Mouse (Mus musculus) midbrain, embryonic 14.5 days (tissue): ENCODE results near the gene Rgma. TPM values are rescaled to one million over a fixed set of nuclear protein-coding genes. Genes with fewer than 3 reads are reported as not detected.
A peak's percentile ranks its signal among the peaks of the same experiment; 100 is the strongest.

Source experiments
- ATAC-seq: fragments of 200-750 bp; cut with Nextera tagmentation; 2 replicates; pipeline ENCODE4 v1.8.0; 2017; ENCODE audit warnings: moderate number of reproducible peaks, moderate library complexity; ENCODE audit not compliant: low FRiP score, low TSS enrichment
- DNase-seq: peaks from one replicate; pipeline ENCODE4 v3.0.0-alpha.2; 2015
- H3K27ac ChIP-seq: fragments of 300-500 bp; sonication (generic); replicated peaks from 2 replicates; pipeline ENCODE4 v1.5.1; 2014; ENCODE audit warnings: mild to moderate bottlenecking, low read depth, low read length, moderate library complexity
- H3K27me3 ChIP-seq: fragments of 300-500 bp; sonication (generic); 2 replicates; pipeline ENCODE4 v1.6.1; 2014; ENCODE audit warnings: low read length, control low read depth, mixed read lengths; ENCODE audit not compliant: control insufficient read depth, insufficient read depth
- H3K36me3 ChIP-seq: fragments of 300-500 bp; sonication (generic); 2 replicates; pipeline ENCODE4 v1.6.1; 2014; ENCODE audit warnings: low read length, control low read depth; ENCODE audit not compliant: control insufficient read depth, insufficient read depth
- H3K4me1 ChIP-seq: fragments of 300-500 bp; sonication (generic); 2 replicates; pipeline ENCODE4 v1.6.1; 2014; ENCODE audit warnings: mild to moderate bottlenecking, antibody characterized with exemption, low read length, control low read depth; ENCODE audit not compliant: control insufficient read depth, insufficient read depth
- H3K4me2 ChIP-seq: fragments of 300-500 bp; sonication (generic); 2 replicates; pipeline ENCODE4 v1.6.1; 2014; ENCODE audit warnings: mild to moderate bottlenecking, low read length, moderate library complexity
- H3K4me3 ChIP-seq: fragments of 300-500 bp; sonication (generic); replicated peaks from 2 replicates; pipeline ENCODE4 v1.5.1; 2014; ENCODE audit warnings: low read depth, low read length
- H3K9ac ChIP-seq: fragments of 300-500 bp; sonication (generic); replicated peaks from 2 replicates; pipeline ENCODE4 v1.6.1; 2014; ENCODE audit warnings: mild to moderate bottlenecking, low read length, moderate library complexity
- H3K9me3 ChIP-seq: fragments of 300-500 bp; sonication (generic); 2 replicates; pipeline ENCODE4 v1.6.1; 2016; ENCODE audit warnings: low read length, control low read depth, mixed read lengths; ENCODE audit not compliant: control insufficient read depth
- WGBS: fragments of 180-500 bp; shearing (Covaris S2); extraction: QIAGEN DNeasy Blood & Tissue Kit; methylation state at CpG from one replicate; pipeline ENCODE4 v1.1.7; 2014; 5-methylcytosine and 5-hydroxymethylcytosine counted together
- polyA plus RNA-seq: library from polyadenylated mRNA; unstranded; fragments of >200 nt; fragmentation: Nextera tagmentation; extraction: Ambion mirVana; gene quantifications from 2 replicates; pipeline ENCODE4 v1.2.1, GENCODE M21; 2014

Rgma gene
- polyA plus RNA-seq, 1 experiment from 2014 or later = 59.4 TPM

DNA sequence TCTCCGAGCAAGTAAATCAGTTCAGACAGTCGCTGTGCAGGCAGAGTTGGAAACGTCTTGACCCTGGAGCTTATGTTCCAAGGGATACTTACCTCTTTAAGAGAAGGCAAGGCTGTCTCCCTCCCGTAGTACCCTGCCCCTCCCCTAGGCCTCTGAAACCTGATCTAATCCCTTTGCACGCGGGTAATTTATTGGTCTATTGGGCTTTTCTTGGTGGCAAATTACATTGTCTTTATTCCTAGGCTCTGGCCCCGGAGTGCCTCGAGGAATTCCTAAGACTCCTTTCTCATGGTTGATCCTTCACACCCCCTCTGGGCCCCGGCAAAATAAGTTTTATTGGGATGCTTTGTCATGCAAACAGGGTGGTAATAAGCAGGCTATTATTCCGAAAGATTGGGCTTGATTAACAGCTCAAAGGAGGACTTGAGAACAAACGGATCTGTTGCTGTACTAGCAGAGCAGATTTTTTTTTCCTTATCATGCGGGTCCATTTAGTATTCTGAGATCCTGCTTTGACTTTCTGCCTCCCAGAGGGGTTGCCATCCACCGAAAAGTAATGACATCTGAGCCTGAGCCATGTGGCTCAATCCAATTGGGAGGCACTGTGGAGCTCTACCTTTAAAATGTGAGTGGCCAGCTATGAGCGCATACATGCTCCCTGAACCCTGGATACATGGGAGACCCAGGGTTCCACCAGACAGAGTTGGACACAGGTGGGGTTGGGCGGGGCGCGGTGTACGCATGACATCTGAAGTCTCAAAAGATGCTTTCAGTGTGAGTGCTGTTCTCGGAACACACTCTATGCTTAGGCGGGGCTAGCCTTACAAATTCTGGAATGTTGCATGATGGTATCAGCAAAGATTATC, 25.0 kb downstream of the Rgma start:
- ATAC-seq (peak; percentile 73), DNase-seq (peak; percentile 81)
- Histone ChIP-seq H3K27me3 (no peaks in the 10 kb centered on the region), H3K9me3 (no peaks in the 10 kb centered on the region), H3K4me2 (peak overlapping the region; percentile 59), H3K4me1 (peaks cover 60% of the 10 kb centered on the region), H3K27ac (peak overlapping the region; percentile 83), H3K9ac (peak overlapping the region; percentile 41; the same call in 1 of the 2 replicates), H3K36me3 (peaks cover 8% of the 10 kb centered on the region), H3K4me3 (peak overlapping the region; percentile 26)
- 6% methylated on average over 20 of the region's 20 CpGs for WGBS

DNA sequence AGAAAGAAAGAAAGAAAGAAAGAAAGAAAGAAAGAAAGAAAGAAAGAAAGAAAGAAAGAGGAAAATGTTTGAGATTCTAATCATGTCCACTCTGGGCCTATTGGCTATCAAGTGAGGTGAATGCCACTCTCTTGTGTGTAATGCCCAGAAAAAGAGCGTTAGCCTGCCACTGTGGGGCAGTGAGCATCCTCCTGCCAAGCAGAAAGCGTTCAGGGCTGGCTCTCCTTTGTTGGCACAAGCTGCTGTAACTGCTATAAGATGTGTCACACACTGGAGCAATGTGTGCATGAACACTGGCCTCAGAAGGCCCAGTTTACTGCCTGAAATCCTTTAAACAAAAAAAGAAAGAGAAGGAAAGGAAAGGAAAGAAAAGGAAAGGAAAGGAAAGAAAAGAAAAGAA, 26.8 kb downstream of the Rgma start:
- H3K9ac ChIP-seq = no peak overlapping the region
- DNase-seq = no peak
- no peaks in the 10 kb centered on the region for H3K9me3 ChIP-seq
- H3K4me2 ChIP-seq = no peak overlapping the region
- ATAC-seq = no peak
- H3K4me3 ChIP-seq = no peak overlapping the region
- no peak overlapping the region for H3K27ac ChIP-seq
- H3K4me1 ChIP-seq = peaks cover 49% of the 10 kb centered on the region
- WGBS = 29% methylated on average over 2 of the region's 2 CpGs
- H3K36me3 ChIP-seq = peaks cover 19% of the 10 kb centered on the region
- no peaks in the 10 kb centered on the region for H3K27me3 ChIP-seq

DNA sequence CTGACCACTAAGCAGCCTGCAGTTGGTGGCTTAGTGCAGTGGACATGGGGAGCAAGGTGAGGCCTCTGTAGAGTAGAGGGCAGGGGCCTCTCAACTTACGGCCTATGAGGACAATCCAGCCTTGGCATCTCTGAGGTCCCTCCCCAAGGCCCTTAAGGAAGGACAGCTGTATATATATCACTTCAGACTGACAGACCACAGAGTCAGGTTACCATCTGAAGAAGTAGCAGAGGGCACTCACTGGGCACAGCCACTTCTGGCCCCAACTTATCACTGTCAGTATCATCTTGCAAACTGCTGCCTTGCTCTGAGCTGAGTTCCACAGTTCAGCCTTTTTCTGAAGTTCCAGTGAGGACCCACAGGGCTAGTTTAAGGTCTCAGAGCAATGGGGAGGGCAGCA, 27.4 kb downstream of the Rgma start:
- H3K4me3 ChIP-seq = no peak overlapping the region
- no peak overlapping the region for H3K4me2 ChIP-seq
- 82% methylated on average over 1 of the region's 1 CpGs for WGBS
- H3K9me3 ChIP-seq = no peaks in the 10 kb centered on the region
- H3K9ac ChIP-seq = no peak overlapping the region
- peaks cover 24% of the 10 kb centered on the region for H3K36me3 ChIP-seq
- ATAC-seq (no peak), DNase-seq (no peak)
- peaks cover 43% of the 10 kb centered on the region for H3K4me1 ChIP-seq
- peak overlapping the region; percentile 41; the same call in 1 of the 2 replicates for H3K27ac ChIP-seq
- H3K27me3 ChIP-seq = no peaks in the 10 kb centered on the region

DNA sequence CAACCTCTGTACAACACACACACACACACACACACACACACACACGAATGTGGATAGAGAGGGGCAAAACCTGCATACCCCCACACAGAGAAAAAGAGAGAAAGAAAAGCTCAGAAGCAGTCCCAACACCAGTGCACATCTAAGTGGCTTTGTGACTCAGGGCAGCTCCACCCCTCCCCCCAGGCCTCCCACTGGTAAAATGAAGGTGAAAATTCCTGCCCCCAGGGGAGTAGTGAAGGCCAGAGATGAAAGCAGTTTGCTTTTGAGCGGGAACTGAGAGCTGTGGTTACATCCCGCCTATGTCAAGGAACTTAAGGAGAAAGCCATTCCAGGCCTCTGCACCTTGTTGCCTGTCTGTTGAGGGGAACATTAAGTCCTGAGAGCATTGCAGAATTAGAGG, 28.2 kb downstream of the Rgma start:
- Histone ChIP-seq H3K9me3 (no peaks in the 10 kb centered on the region), H3K4me3 (no peak overlapping the region), H3K27ac (peak overlapping the region; percentile 41; the same call in 1 of the 2 replicates), H3K9ac (no peak overlapping the region), H3K27me3 (no peaks in the 10 kb centered on the region), H3K4me2 (no peak overlapping the region), H3K36me3 (peaks cover 28% of the 10 kb centered on the region), H3K4me1 (peaks cover 34% of the 10 kb centered on the region)
- WGBS = 61% methylated on average over 3 of the region's 3 CpGs
- DNase-seq (no peak), ATAC-seq (no peak)

DNA sequence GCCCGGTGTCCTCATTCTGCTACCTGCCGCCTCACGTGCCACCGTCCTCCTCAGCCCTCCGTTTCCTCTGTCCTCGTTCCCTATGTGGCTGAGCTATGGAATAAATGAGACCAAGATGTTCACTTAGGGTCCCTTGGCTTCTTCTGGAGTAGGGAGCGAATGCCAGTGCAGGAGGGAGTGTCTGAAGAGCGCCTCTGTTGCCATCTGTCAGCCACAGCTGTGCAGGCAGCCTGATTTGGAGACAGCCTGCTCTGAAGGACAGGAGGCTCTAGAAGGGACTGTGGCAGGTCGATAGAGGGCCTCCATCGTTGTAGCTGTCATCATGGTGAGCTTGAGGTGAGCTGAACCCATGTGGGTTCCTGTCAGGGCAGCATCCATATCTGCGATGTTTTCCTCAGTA, 30.2 kb downstream of the Rgma start:
- H3K4me3 ChIP-seq = no peak overlapping the region
- peaks cover 16% of the 10 kb centered on the region for H3K4me1 ChIP-seq
- H3K27ac ChIP-seq = no peak overlapping the region
- no peak overlapping the region for H3K4me2 ChIP-seq
- H3K27me3 ChIP-seq = no peaks in the 10 kb centered on the region
- DNase-seq = no peak
- no peaks in the 10 kb centered on the region for H3K9me3 ChIP-seq
- H3K9ac ChIP-seq = no peak overlapping the region
- H3K36me3 ChIP-seq = peaks cover 44% of the 10 kb centered on the region
- 95% methylated on average over 11 of the region's 11 CpGs for WGBS
- ATAC-seq = no peak

DNA sequence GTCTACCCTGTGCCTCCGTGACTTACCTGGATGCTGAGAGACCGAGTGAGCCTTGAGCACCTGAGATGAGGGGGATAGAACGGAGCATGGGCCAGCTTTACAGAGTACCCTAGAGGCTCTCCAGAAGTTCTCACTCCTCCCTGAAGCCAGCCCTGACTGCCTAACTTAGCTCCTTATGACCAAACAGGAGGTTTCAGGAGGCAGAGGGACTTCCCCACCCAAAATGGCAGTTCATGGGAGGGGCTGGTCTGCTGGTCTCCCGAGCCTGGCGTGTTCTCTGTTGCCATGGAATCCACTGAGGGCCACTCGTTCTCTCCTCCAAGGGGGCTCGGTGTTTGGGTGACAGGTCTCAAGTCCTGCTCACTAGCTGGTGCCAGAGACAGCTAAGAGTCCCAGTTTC, 36.2 kb downstream of the Rgma start:
- no peak for DNase-seq
- Histone ChIP-seq H3K27ac (peak overlapping the region; percentile 28; the same call in 1 of the 2 replicates), H3K9me3 (no peaks in the 10 kb centered on the region), H3K36me3 (peaks cover 75% of the 10 kb centered on the region), H3K27me3 (no peaks in the 10 kb centered on the region), H3K4me2 (no peak overlapping the region), H3K9ac (no peak overlapping the region), H3K4me1 (peaks cover 6% of the 10 kb centered on the region; the same call in 1 of the 2 replicates), H3K4me3 (no peak overlapping the region)
- ATAC-seq = no peak
- 56% methylated on average over 7 of the region's 7 CpGs for WGBS

DNA sequence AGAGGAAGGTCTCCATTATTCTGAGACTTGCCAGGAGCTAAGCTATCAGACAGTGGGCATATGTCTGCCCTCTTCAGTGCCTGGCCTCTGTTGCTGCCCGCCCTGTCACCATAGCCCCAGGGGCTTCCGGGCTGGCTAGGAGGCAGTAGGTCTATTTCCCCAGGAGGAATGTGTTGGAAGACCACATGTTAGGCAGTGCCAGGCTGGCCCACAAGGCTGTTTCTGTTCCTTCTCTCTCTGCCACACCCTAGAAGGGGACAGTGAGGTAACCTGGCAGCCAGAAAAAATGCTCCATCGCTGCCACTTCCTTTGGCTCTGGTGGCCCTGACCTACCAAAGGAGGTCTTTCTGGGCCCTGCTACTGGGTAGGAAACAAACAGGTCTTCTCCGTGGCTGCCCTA, 36.7 kb downstream of the Rgma start:
- 82% methylated on average over 4 of the region's 4 CpGs for WGBS
- Histone ChIP-seq H3K4me1 (peaks cover 6% of the 10 kb centered on the region; the same call in 1 of the 2 replicates), H3K27ac (peak overlapping the region; percentile 28; the same call in 1 of the 2 replicates), H3K9ac (no peak overlapping the region), H3K36me3 (peaks cover 77% of the 10 kb centered on the region), H3K9me3 (no peaks in the 10 kb centered on the region), H3K4me3 (no peak overlapping the region), H3K27me3 (no peaks in the 10 kb centered on the region), H3K4me2 (no peak overlapping the region)
- no peak for DNase-seq
- no peak for ATAC-seq

DNA sequence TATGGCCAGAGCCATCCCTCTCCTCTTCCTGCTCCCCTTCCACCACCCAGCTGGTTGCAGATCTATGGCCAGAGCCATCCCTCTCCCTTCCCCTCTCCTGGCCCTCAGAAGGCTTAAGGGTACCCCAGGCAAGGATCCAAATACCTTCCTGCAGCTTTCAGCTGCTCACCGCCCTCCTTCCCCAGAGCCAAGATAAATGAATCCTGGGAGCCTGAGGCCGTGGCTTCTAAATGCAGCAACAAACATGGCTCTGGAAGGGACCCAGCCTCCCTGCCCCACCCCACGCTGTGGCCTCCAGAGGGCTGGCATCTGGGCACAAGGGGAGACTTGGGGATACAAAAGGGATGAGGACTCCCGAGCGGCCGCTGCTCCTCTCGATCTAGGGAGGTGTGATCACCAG, 37.1 kb downstream of the Rgma start:
- Histone ChIP-seq H3K27me3 (no peaks in the 10 kb centered on the region), H3K36me3 (peaks cover 79% of the 10 kb centered on the region), H3K4me3 (no peak overlapping the region), H3K9me3 (no peaks in the 10 kb centered on the region), H3K4me1 (peaks cover 6% of the 10 kb centered on the region; the same call in 1 of the 2 replicates), H3K4me2 (no peak overlapping the region), H3K27ac (peak overlapping the region; percentile 28; the same call in 1 of the 2 replicates), H3K9ac (no peak overlapping the region)
- 63% methylated on average over 7 of the region's 7 CpGs for WGBS
- ATAC-seq = no peak
- no peak for DNase-seq

DNA sequence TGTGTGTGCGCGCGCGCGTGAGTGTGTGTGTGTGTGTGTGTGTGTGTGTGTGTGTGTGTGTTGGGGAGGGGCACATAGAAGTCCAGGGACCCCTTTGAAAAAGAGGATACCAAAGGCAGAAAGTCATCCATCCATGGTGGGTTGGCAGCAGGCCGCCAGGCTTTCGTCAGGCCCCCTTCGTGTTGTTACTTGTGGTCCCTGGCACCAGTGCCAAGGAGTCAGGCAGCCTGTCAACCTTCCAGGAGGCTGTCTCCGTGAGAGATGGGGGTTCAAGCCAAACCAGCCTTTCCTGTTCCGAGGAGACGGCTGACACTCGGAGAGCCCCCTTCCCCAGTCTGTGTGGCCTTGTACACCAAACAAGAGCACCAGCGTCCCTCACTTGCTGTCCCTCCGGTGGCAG, 38.9 kb downstream of the Rgma start:
- Histone ChIP-seq H3K4me3 (no peak overlapping the region), H3K4me1 (peaks cover 8% of the 10 kb centered on the region), H3K27ac (0 out of 2 replicates have a peak overlapping the region, but pooled peaks have one; percentile 13), H3K9me3 (no peaks in the 10 kb centered on the region), H3K36me3 (peaks cover 88% of the 10 kb centered on the region), H3K4me2 (no peak overlapping the region), H3K9ac (no peak overlapping the region), H3K27me3 (no peaks in the 10 kb centered on the region)
- DNase-seq (no peak), ATAC-seq (no peak)
- 86% methylated on average over 14 of the region's 14 CpGs for WGBS
